Mouse (Mus musculus) left cerebral cortex, adult 18-20 months (tissue): ENCODE measurements around the gene Mgst2. TPM values are rescaled to one million over a fixed set of nuclear protein-coding genes. Genes with fewer than 3 reads are reported as not detected.

ENCODE experiments used
- DNase-seq, 2 experiments: peaks; one replicate each; pipeline ENCODE4 v3.0.0; 2021 to 2022; ENCODE audit warnings: low spot score in 2 of 2, mixed read lengths in 1 of 2
- long read RNA-seq, 2 experiments: library from polyadenylated mRNA; stranded (forward); transcript quantifications; one replicate each; pipeline ENCODE4 v2.0.0; 2021
- total RNA-seq, 2 experiments: library from RNA; stranded (reverse); gene quantifications; 2 replicates each; pipeline ENCODE4 v1.2.3; 2021

Gene Mgst2
- total RNA-seq, result not detected
- long read RNA-seq, experiment 1, result 0 reads
- long read RNA-seq, experiment 2, result 0 reads

DNA sequence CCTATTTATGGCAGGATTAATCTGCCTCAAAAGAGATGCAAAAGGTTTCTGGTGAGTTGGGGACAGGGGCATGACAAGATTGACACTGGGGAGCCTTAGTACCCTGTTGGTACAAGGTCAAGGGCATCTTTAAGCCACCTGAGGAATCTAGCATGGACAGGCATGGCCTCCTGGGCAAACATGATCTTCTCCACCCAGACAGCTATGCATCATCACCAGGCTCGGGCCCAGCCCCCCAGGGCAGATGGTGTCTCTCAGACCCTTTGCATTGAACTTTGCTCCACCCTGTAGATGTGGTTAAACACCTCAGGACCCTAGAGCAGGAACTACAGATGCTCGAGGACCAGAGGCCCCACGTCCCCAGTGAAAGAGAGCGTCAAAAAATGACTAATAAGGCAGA is at the start of gene Mgst2:
Mgst2 (plus strand) TSS at position 301 of the 400 bp plus-strand sequence.
- no peak for DNase-seq

DNA sequence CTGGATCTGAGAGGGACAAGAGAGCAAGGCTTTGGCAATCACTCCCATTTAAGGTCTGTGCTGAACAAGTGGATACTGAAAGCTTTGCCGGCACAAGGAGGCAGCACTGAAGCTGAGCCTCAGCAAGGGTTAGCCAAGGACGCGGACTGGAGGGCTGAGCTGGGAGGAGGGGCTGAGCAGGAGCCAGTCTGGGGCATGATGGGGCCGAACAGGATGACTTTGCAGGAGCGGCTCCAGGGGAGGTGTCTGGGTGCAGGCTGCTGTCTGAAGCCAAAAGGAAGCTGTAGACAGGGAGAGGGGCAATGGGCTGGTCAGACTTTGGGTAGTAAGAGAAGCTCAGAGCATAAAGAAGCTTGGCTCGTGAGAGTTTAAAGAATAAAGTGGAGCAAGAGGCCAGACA is 48.2 kb upstream of the Mgst2 start:
- DNase-seq, result peak in 1 of 2 experiments; percentile 13

DNA sequence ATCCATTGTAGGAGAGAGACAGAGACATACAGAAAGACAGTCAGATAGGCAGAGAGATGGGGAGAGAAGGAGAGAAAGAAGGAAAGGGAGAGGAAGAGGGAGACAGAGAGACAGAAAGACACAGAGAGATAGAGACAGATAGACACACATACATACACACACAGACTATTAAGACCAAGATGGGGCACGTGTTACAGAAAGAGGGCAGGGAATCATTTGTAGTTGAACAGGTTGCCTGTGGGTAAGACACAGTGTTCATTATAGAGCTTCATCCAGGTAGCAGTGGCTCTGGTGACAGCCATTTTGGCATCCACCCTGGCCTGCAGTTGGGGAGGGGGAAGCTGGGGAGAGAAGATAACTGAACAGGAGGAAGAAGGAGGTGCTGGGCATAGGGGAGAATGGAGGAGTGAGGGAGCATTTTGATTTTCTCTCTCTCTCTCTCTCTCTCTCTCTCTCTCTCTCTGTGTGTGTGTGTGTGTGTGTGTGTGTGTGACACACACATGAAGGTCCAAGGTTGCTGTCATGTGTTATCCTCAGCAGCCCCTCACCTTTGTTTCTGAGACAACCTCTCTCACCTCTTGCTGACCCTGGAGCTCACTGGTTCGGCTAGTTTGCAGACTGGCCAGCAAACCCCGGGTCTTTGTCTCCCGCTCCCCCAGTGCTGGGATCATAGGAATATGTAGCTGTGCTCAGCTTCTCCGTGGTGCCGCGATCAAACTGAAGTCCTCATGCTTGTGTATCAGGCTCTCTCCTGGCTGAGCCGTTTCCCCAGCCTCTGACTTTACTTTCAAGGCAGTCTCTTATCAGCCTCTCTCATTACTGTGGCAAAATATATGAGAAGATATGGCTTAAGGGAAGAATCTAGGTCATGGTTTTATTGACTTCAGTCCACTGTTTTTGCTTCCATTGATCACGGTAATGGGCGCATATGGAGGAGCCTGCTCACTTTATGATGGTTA is 47.5 kb upstream of the Mgst2 start:
- DNase-seq, result no peak

DNA sequence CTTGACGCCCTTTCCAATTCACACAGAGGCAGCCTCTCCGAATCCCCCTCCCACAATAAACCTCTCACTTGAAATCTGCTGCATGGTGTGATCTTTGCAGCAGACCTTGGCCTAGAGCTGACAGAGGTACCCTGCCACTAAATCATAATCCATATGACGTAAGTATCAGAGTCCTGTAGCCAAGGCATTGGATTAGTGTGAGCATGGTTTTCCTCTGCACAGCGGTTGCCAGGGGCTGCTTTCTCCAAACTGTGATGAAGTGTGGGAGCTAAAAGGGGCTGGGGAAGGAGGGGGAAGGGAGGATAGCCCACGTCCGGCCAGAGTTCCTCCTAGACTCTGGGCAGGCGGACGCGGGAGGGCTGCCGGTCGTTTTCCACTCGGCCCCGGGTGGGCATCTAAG is 45.9 kb upstream of the Mgst2 start:
- no peak for DNase-seq

DNA sequence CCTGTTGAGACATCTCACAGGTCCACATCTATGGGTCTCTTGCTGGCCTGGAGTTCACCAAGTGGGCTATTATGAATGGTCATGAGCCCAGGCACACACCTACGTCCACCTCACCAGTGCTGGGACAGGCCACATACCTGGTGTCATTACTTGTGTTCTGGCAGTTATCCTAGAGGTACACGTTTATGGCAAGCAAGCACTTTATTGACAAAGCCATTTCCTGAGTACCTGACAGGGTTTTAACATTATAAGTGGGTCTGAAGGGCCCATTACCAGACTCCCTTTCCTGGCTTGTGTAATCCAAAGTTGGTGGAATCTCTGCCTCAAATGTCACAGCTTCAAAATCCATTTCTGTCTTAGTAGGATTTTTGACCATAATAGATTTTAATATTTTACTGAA is 36.2 kb upstream of the Mgst2 start:
- no peak for DNase-seq

DNA sequence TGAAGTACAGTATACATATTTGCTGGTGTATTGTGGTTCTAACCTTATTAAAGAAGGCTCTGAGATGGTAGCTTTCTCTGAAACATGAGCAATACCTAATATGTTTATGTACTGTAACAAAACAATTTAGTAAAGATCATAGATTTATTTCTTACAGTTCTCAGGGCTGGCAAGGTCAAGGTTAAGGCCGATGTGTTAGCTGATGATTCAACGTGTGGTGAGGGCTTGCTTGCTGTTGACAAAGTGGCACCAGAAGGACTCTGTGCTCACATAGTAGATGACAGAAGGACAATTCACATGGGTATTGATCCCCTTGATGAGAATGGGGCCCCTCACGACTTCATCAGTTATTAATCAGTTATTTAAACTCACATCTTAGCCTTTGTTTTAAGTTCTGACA is 32.4 kb upstream of the Mgst2 start:
- DNase-seq, result no peak

DNA sequence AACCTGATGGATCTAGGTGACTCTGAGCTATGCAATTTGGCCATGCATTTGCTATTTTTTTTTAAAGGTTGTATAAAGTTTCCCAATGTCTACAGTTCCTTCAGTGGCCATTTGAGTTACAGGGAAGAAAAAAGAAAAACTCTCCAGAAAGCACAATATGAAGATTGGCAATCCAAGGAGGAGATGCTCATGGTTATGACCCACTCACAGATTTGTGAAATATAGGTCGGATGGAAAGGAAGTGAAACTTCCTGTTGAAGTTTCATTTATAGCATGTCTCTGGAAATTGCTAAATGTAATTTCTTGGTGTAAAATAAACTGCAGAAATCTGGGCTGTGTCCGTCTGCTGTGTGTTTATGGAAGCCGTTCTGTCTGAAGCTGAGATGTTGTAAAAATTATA is 31.2 kb upstream of the Mgst2 start:
- no peak for DNase-seq

DNA sequence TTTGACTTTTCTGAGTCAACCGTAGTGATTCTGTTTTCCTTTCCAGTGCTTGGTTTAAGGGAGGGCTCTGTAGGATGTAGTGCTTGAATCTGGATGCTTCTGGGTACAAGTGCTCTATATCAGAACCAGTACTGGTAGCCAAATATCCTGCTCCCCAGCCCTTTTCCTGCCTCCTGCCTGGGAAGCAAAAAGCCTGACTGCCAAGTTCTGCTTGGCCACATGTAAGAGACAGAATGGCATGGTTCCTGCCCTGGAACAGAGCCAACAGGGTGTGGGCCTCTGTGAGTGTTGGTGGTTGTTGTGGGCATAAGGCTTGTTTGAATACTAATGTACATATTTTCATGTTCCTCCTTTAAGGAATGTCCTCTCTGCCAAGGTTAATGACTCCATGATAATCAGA is 29.4 kb upstream of the Mgst2 start:
- DNase-seq, result no peak

DNA sequence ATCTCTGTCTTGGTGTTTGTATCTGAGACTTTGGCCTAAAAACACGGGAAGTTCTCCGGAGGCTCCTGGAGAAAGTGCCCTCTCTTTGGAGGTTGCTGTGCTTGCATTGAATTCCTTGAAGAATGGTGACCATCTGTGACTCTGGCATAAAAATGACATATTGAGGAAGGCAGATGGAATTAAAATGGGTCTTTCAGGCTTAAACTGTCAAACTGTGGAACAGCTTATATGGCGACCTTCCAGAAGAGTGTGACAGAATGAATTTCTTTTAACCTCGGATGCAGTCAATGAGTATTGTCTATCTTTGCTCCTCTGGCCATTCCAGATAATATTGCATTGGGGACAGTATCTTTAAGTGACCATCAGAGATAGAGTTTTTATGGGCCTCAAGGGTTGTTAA is 28.2 kb upstream of the Mgst2 start:
- DNase-seq, result no peak

DNA sequence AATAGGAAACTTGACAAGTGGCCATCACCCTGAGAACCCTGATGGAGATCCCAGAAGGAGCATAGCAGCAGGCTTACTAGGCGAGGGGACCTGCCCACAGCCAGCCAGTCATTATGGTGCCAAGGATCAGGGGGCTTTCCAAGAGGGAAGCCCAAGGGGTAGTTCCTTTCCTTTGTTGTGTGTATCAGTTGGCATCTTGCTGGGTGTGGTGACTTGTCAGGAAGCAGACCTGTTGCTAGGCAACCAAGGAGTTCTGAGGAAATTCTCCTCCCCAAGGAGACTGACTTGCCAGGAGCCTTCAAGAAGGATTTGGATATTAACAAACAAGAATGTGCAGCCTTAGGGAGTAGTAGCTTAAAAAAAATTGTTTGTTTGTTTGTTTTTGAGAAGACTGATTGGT is 25.7 kb upstream of the Mgst2 start:
- DNase-seq, result no peak

DNA sequence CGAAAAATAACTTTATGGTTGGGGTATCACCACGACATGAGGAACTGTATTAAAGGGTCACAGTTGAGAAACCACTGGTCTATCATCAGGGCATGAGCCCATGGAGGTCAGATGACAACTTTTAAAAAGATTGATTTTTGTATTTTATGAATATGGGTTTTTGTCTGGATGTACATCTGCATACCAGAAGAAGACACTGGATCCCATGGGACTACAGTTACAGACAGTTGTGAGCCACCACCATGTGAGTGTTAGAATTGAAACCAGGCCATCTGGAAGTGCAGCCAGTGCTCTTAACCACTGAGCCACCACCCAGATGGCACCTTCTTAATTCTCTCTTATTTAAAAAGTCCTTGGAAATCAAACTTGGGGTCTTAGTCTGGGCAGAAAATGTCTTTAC is 24.2 kb upstream of the Mgst2 start:
- DNase-seq, result no peak

DNA sequence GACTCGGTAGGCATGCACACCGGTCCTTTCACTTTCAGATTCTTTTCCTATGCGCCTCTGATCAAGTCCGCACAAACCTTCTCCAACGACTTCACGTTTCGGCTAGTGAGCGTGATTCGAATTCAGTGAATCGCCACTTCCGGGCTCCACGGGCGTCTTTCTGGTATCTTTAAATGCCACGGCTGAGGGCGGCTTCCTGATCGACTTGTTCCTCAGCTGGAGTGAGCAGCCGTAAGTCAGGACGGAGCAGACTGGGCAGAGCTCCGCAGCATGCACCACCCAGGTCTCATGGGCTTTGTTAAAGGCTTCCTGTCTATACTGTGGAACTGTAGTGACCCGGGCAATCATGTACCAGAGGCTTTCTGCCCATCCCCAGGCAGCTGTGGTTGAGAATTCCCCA is 23.5 kb upstream of the Mgst2 start:
- DNase-seq, result no peak

DNA sequence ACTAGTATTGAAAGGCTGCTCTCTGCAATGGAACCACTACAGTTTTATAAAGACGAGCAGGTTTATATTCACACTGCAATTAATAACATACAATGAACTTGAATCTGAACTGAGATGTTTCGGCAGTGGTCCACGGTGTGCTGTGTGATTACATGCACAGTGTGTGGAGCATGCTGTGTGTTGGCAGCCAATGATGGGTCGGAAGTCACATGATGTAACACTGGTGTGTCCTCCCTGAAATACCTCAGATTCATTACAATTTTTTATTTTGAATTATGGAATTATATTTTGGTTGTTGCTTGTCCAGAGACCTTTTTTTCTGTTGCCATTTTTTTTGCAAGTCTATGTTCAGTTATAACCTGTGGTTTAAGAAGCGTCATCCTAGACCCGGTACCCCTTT is 22.8 kb upstream of the Mgst2 start:
- DNase-seq, result no peak

DNA sequence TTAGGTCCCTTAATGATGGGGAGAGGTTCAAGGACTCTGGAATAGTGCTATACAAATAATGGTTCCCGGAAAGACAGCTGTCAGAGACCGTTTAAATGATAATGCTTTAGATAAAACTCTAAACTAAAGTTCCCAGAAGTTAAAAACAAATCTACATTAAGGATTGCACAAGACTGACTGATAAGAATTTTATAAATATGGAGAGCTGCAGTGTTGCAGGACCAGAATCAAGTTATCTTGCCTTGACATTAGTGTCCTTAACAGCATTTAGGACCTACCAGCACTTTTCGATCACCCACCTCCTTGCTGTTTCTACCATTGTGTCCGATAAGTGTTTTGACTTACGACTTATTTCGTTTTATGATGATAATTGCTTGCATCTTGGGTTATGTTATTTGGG is 21.9 kb upstream of the Mgst2 start:
- no peak for DNase-seq

DNA sequence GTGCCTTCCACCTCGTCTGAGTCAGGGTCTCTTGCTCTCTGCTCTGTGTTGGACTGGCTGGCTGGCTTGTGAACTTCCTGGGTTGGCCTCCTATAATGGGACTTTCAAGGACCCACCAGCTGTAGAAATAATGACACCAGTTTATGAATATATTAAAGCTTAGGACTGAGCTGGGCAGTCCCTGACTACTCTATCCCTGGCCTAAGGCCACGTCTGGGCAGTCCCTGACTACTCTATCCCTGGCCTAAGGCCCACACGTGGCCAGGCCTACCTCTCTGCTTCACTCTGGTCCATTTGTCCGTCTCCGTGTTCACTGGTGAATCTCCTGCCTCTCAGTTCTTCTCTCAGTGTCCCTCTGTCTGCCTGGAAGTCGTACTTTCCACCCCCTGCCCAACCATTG is 14.7 kb upstream of the Mgst2 start:
- DNase-seq, result no peak

DNA sequence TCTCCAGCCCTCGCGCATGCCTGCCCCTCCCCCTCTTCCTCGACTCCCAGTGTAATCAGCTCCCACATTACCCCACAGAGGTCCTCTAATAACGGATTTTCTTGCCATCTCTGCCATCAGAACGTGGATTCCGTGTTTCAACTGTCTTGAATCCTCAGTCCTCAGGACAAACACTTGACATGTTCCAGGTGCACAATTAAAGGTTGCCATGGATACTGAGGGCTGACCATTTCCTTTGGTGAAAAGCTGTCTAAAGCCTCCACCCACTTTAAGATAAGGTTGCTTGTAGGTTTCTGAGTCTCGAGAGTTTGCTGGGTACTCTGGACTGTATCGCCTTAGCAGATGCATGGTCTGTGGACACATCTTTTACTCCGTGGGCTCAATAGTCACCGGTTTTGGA is 13.9 kb upstream of the Mgst2 start:
- DNase-seq, result no peak

DNA sequence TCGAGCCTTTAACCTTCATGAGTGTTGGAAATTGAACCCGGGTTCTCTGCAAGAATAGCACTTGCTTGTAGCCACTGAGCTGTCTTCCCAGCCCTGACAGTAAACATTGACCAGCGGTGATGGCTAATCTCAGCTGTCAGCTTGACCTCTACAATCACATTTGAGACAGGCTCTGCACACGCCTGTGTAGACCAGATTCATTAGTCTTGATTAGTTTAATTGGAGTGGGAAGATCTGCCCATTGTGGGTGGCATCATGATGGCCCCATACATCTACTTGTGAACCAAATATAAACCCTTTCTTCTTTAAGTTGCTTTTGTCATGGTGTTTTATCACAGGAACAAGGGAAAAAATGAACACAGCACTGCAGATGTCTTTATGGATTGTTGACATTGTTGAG is 12.8 kb upstream of the Mgst2 start:
- DNase-seq, result no peak

DNA sequence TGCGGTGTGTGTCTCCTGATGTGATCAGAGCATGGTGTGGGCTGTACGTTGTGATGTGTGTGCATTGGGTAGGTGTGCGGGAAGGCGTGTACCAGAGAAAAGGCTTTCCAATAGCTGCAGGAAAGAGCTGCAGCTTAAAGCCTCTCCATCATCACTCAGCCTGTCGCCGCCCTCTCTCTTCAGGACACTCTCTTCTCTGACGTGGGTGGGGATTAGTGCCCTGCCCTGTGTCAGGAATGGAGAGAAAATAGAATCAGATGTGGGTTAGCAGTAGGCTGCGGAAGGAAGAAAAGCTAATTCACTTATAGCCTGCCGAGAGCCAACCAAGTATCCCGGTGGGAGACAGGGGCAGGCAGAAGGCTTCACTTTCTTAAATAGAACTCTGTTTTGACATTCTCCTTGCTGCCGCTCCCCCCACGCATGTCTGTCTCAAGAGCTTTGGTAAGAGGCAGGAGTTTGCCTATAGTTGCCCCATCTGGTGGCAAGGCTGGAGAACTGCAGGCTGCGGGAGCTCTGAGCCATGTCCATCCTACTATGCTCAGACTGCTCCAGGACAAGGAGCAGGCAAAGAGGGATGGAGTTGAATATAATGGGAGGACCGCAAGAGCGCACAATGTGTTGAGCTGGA is 12.0 kb upstream of the Mgst2 start:
- DNase-seq, result peak; percentile 78 to 83

DNA sequence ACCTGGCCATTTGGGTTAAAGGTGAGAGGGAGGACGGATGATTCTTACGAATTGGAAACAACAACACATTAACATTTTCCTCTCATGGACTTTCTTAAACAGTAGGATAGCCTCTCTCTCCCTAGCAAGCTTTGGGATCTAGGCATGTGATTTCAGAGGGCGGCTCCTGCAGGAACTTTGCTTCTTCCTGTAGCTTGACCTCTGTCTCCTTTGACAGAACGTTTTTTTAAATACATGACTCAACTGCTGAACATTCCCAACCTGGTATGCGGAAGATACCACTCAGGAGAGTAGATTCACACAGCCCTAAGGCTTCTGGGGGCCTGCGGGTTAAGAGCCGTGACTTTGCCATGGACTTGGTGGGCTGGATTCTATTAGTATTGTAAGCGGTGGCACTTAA is 10.7 kb upstream of the Mgst2 start:
- DNase-seq, result no peak

DNA sequence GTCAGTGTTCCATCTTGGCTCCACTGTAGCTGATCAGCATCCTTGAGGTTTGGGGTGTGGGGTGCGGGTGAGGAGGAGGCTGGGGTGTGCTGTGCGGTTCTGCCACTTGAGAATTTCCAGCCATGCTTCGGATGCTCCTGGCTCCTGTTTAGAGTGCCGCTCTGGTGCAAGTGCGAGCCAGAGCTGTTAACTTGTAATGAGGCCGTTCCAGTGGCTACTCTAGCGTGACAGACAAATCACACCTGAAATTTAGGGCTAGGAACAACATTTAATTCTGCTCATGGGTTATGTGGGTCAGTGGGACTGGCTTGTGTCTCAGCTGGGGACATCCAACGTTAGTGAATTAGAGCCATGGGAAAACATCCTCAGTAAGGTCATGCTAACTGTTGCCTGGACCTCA is 10.2 kb upstream of the Mgst2 start:
- DNase-seq, result no peak

DNA sequence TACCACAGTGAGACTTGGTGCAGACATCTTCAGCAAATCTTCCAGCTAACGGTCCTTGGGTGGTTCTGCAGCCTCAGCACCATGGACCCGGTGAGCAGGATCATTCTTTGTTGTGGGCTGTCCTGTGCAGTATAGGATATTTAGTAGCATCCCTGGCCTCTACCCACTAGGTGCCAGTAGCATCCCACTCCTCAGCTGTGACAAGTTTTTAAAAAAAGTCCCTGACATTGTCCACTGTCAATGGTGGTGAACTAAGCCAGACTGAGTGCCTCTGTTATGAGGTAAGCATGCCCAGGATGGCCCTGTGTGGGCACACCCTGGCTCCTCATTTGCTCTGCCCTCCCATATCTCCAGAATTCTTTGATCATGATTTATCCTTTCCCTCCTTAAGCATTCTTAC is 9.0 kb upstream of the Mgst2 start:
- no peak for DNase-seq

DNA sequence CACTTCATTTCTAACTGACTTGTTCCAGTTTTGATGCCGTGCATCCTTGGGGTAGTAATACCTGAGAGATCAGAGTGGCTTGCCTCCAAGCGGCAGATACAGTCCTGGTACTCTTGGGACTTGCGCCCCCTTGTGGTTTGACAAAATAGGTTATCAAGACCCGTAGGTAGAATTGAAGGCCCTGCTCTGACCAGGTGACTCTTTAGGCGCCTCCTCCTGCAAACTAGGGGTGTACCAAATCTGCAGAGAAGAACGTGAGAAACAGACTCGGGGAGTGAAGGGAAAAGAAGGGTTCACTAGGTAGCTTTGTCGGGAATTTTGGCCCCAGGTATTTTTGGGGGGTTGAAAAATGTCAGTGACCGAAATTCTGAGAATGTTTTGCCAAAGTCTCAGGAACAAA is 7.9 kb upstream of the Mgst2 start:
- peak; percentile 84 to 88 for DNase-seq

DNA sequence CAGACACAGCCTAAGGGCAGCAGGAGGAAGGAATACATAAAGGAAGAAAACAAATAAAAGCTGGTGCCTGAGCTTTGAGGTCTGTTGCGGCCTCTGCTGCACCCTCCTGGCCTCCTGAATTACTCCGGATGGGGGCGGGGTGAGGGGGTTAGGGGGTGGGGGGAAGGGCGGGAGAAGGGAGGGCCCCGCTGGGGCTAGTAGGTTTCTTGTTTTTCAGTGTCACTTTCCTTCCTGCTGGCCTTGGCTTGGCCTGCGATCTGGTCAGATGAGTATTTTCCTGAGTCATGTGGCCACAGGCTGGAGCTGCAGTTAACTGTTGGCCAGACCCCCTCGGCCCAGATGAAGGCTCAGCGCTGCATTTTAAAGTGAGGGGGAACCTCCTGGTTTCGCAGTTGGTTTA is 7.5 kb upstream of the Mgst2 start:
- DNase-seq, result no peak
